8 mouse cellular contexts compared by ENCODE assay signal in the genomic region with DNA sequence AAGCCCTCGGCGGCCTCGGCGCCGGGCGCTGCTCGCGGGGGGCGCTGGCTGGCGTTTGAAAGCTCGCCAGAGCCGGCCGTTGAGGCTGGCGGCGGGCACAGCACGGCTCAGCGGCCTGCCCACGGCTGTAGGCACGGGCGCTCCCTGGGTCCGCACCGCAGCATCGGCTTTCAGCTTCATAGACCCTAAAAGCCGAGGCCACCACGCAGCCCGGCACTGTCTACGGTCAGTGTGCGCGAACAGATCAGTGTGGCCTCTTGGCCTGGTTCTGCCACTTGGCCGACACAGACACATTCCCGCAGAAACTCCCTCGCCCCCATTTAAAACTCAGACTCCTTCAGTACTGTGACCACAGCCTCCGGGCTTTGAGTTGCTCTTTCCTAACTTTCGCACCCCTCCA. TPM values are rescaled to one million over a fixed set of nuclear protein-coding genes. Genes with fewer than 3 reads are reported as not detected.
DNase-seq lines count a peak whose midpoint lies in the region; ATAC-seq and TF ChIP-seq lines count a peak whose summit lies in the region.

No protein-coding gene starts in this region.

- peaks cover 5% of the 10 kb centered on the region for H3K36me3 ChIP-seq in kidney, adult 2 months (ENCODE audit: control insufficient read depth, insufficient read depth, low read length)
- H3K36me3 ChIP-seq in forebrain, embryonic 15.5 days, result peaks cover 17% of the 10 kb centered on the region
- peaks cover 8% of the 10 kb centered on the region for H3K36me3 ChIP-seq in liver, embryonic 11.5 days (ENCODE audit: control insufficient read depth, insufficient read depth, low read length)
- peaks cover 19% of the 10 kb centered on the region for H3K36me3 ChIP-seq in neural tube, embryonic 12.5 days

- DNase-seq in kidney, adult 2 months, result no peak
- no peak for DNase-seq in kidney, postnatal 10 days
- DNase-seq in liver, embryonic 11.5 days (ENCODE audit: low spot score), result no peak
- no peak for DNase-seq in ovary, postnatal 14 days (ENCODE audit: low spot score)
- no peak for DNase-seq in retina, embryonic 14.5 days (ENCODE audit: low spot score)

- no peaks in the 10 kb centered on the region for H3K27me3 ChIP-seq in kidney, adult 2 months (replicated peaks; ENCODE audit: control insufficient read depth, insufficient read depth, low read length)
- no peaks in the 10 kb centered on the region for H3K27me3 ChIP-seq in forebrain, embryonic 15.5 days
- H3K27me3 ChIP-seq in liver, embryonic 11.5 days (replicated peaks; ENCODE audit: control insufficient read depth, insufficient read depth, low read length), result no peaks in the 10 kb centered on the region
- no peaks in the 10 kb centered on the region for H3K27me3 ChIP-seq in neural tube, embryonic 12.5 days (replicated peaks)

- H3K4me3 ChIP-seq in kidney, adult 2 months (ENCODE audit: insufficient read depth, low read depth, low read length), result peak overlapping the region; percentile 95
- H3K4me3 ChIP-seq in bone marrow, adult 2 months (replicated peaks; ENCODE audit: control insufficient read depth, low read depth, low read length), result peak overlapping the region; percentile 83
- H3K4me3 ChIP-seq in forebrain, embryonic 15.5 days, result peak overlapping the region; percentile 100
- peak overlapping the region; percentile 85 for H3K4me3 ChIP-seq in liver, embryonic 11.5 days (ENCODE audit: low read depth, low read length)
- H3K4me3 ChIP-seq in neural tube, embryonic 12.5 days, result peak overlapping the region; percentile 94

- peak overlapping the region; percentile 72 for H3K27ac ChIP-seq in kidney, adult 2 months (ENCODE audit: insufficient read depth, low read depth, low read length)
- peak overlapping the region; percentile 85 for H3K27ac ChIP-seq in bone marrow, adult 2 months (ENCODE audit: control insufficient read depth, insufficient read depth, low read depth, low read length, poor library complexity)
- H3K27ac ChIP-seq in forebrain, embryonic 15.5 days (replicated peaks), result peak overlapping the region; percentile 91
- H3K27ac ChIP-seq in liver, embryonic 11.5 days (ENCODE audit: low read depth, low read length), result peak overlapping the region; percentile 58
- H3K27ac ChIP-seq in neural tube, embryonic 12.5 days, result peak overlapping the region; percentile 68

- peak overlapping the region; percentile 54 for H3K4me2 ChIP-seq in forebrain, embryonic 15.5 days (replicated peaks)
- H3K4me2 ChIP-seq in liver, embryonic 11.5 days, result peak overlapping the region; percentile 92
- peak overlapping the region; percentile 69 for H3K4me2 ChIP-seq in neural tube, embryonic 12.5 days (replicated peaks)

- ATAC-seq in forebrain, embryonic 15.5 days (replicated peaks), result peak; percentile 85
- ATAC-seq in liver, embryonic 11.5 days (replicated peaks; ENCODE audit: low FRiP score), result peak; percentile 75
- peak; percentile 82 for ATAC-seq in neural tube, embryonic 12.5 days (ENCODE audit: low FRiP score, low read depth)

- peak overlapping the region; percentile 97 for H3K9ac ChIP-seq in forebrain, embryonic 15.5 days (replicated peaks)
- H3K9ac ChIP-seq in liver, embryonic 11.5 days (ENCODE audit: low read depth, low read length), result peak overlapping the region; percentile 92
- peak overlapping the region; percentile 96 for H3K9ac ChIP-seq in neural tube, embryonic 12.5 days

- TF ChIP-seq CTCF in kidney, adult 2 months (conservative IDR thresholded peaks at IDR 0.05; ENCODE audit: insufficient read depth, insufficient read length, low read depth, low read length), result no peak
- no peak for TF ChIP-seq CTCF in bone marrow, adult 2 months (IDR thresholded peaks at IDR 0.05; ENCODE audit: control insufficient read depth, insufficient read depth, low read length)

- no peaks in the 10 kb centered on the region for H3K9me3 ChIP-seq in forebrain, embryonic 15.5 days
- H3K9me3 ChIP-seq in liver, embryonic 11.5 days (ENCODE audit: control insufficient read depth, low read length), result no peaks in the 10 kb centered on the region
- no peaks in the 10 kb centered on the region for H3K9me3 ChIP-seq in neural tube, embryonic 12.5 days

- TF ChIP-seq POLR2A in kidney, adult 2 months (IDR thresholded peaks at IDR 0.05; ENCODE audit: low read depth, low read length), result no peak
- no peak for TF ChIP-seq POLR2A in bone marrow, adult 2 months (IDR thresholded peaks at IDR 0.05; ENCODE audit: borderline replicate concordance, control insufficient read depth, low read depth, low read length)

- 0 out of 2 replicates have a peak, but pooled peaks cover 5% of the 10 kb centered on the region for H3K4me1 ChIP-seq in kidney, adult 2 months (ENCODE audit: control insufficient read depth, insufficient read depth, low read length)
- no peaks in the 10 kb centered on the region for H3K4me1 ChIP-seq in bone marrow, adult 2 months (ENCODE audit: control insufficient read depth, insufficient read depth, low read length)
- H3K4me1 ChIP-seq in forebrain, embryonic 15.5 days, result peaks cover 24% of the 10 kb centered on the region
- H3K4me1 ChIP-seq in liver, embryonic 11.5 days (replicated peaks; ENCODE audit: control insufficient read depth, insufficient read depth, low read length), result peaks cover 10% of the 10 kb centered on the region
- peaks cover 12% of the 10 kb centered on the region for H3K4me1 ChIP-seq in neural tube, embryonic 12.5 days

- WGBS in kidney, adult 2 months, result under 1% methylated on average over 34 of the region's 34 CpGs
- under 1% methylated on average over 33 of the region's 34 CpGs for whole genome bisulfite sequencing in bone marrow, adult 2 months
- under 1% methylated on average over 34 of the region's 34 CpGs for WGBS in forebrain, embryonic 15.5 days
- under 1% methylated on average over 34 of the region's 34 CpGs for WGBS in liver, embryonic 11.5 days
- under 1% methylated on average over 34 of the region's 34 CpGs for WGBS in neural tube, embryonic 12.5 days

RNA-seq across cellular contexts. Expression of gene Lin7c, which starts 0.4 kb away (rescaled TPM):
- polyA plus RNA-seq in kidney, adult 2 months (2012; rRNA removed), result 8.3 and 13.2 TPM in 2 replicates
- polyA plus RNA-seq in bone marrow, adult 2 months (2011; ENCODE audit: insufficient read depth, insufficient read length, low replicate concordance, missing spikeins), result 8.8 and 14.4 TPM in 2 replicates
- polyA plus RNA-seq in forebrain, embryonic 15.5 days (2015; fragmentation: Nextera tagmentation; extraction: Ambion mirVana), result 169 and 184 TPM in 2 replicates
- polyA plus RNA-seq in liver, embryonic 11.5 days (2014; fragmentation: Nextera tagmentation; extraction: Ambion mirVana), result 44.4 and 53.4 TPM in 2 replicates
- 155 and 163 TPM in 2 replicates for polyA plus RNA-seq in neural tube, embryonic 12.5 days (2016; fragmentation: Nextera tagmentation; extraction: Ambion mirVana)

RNA-seq across cellular contexts. Expression of gene Lgr4, which starts 26.4 kb away (rescaled TPM):
- 106 and 131 TPM in 2 replicates for polyA plus RNA-seq in kidney, adult 2 months (2012; rRNA removed)
- 0.70 and 1.8 TPM in 2 replicates for polyA plus RNA-seq in bone marrow, adult 2 months (2011; ENCODE audit: insufficient read depth, insufficient read length, low replicate concordance, missing spikeins)
- 2.8 and 3.0 TPM in 2 replicates for polyA plus RNA-seq in forebrain, embryonic 15.5 days (2015; fragmentation: Nextera tagmentation; extraction: Ambion mirVana)
- 9.5 and 10.0 TPM in 2 replicates for polyA plus RNA-seq in liver, embryonic 11.5 days (2014; fragmentation: Nextera tagmentation; extraction: Ambion mirVana)
- polyA plus RNA-seq in neural tube, embryonic 12.5 days (2016; fragmentation: Nextera tagmentation; extraction: Ambion mirVana), result 18.2 and 19.5 TPM in 2 replicates
